Comparison of ENCODE assay signal across 8 mouse cellular contexts in genomic region chr1:55383114-55383773, GRCm38 (mm10). TPM values are rescaled to one million over a fixed set of nuclear protein-coding genes. Genes with fewer than 3 reads are reported as not detected.
A peak's percentile ranks its signal among the peaks of the same experiment; 100 is the strongest.
DNase-seq lines count a peak whose midpoint lies in the region; ATAC-seq lines count a peak whose summit lies in the region.

No protein-coding gene starts in this region.

- H3K27me3 ChIP-seq in heart, embryonic 11.5 days (ENCODE audit: control insufficient read depth, insufficient read depth, low read length) = no peaks in the 10 kb centered on the region
- no peaks in the 10 kb centered on the region for H3K27me3 ChIP-seq in midbrain, embryonic 13.5 days

- no peak overlapping the region for H3K4me2 ChIP-seq in heart, embryonic 11.5 days
- no peak overlapping the region for H3K4me2 ChIP-seq in midbrain, embryonic 13.5 days (replicated peaks)

- intact Hi-C loops in left cerebral cortex, postnatal 25 days (cut with DNase I) = loop anchor here (2.0 to 5.0 kb wide), 3 partner anchors 82 to 144 kb away; no protein-coding TSS in a partner anchor

- no peaks in the 10 kb centered on the region for H3K4me1 ChIP-seq in heart, embryonic 11.5 days (ENCODE audit: control insufficient read depth, insufficient read depth, low read length)
- H3K4me1 ChIP-seq in midbrain, embryonic 13.5 days (replicated peaks) = 0 out of 2 replicates have a peak, but pooled peaks cover 2% of the 10 kb centered on the region

- no peak for ATAC-seq in heart, embryonic 11.5 days (replicated peaks; ENCODE audit: insufficient number of reproducible peaks, low FRiP score, low TSS enrichment)
- peak; percentile 82 for ATAC-seq in inflammation-experienced regulatory T-cells, adult 6 months
- ATAC-seq in midbrain, embryonic 13.5 days = peak; percentile 92

- H3K27ac ChIP-seq in heart, embryonic 11.5 days (ENCODE audit: low read depth, low read length) = no peak overlapping the region
- no peak overlapping the region for H3K27ac ChIP-seq in midbrain, embryonic 13.5 days

- H3K9me3 ChIP-seq in heart, embryonic 11.5 days (replicated peaks; ENCODE audit: control insufficient read depth, low read length) = no peaks in the 10 kb centered on the region
- H3K9me3 ChIP-seq in midbrain, embryonic 13.5 days = no peaks in the 10 kb centered on the region

- H3K4me3 ChIP-seq in heart, embryonic 11.5 days (ENCODE audit: low read depth, low read length) = no peak overlapping the region
- no peak overlapping the region for H3K4me3 ChIP-seq in midbrain, embryonic 13.5 days (replicated peaks)

- peak; percentile 94 for DNase-seq in heart, adult 11 months
- peak; percentile 80 to 89 for DNase-seq in cerebellum, postnatal 25 days
- DNase-seq in gastrocnemius, adult 18-20 months (ENCODE audit: low spot score) = peak; percentile 77
- peak; percentile 67 to 85 for DNase-seq in left cerebral cortex, postnatal 25 days (ENCODE audit: low spot score in 2 of 2)
- DNase-seq in skeletal muscle tissue, adult 2 months (ENCODE audit: low read depth, low spot score) = peak; percentile 45

- WGBS in heart, embryonic 11.5 days (ENCODE audit: insufficient replicate concordance) = 15% methylated on average over 9 of the region's 9 CpGs
- WGBS in midbrain, embryonic 13.5 days = 10% methylated on average over 9 of the region's 9 CpGs

- H3K9ac ChIP-seq in heart, embryonic 11.5 days (ENCODE audit: low read depth, low read length) = no peak overlapping the region
- no peak overlapping the region for H3K9ac ChIP-seq in midbrain, embryonic 13.5 days (replicated peaks)

- H3K36me3 ChIP-seq in heart, embryonic 11.5 days (ENCODE audit: control insufficient read depth, insufficient read depth, low read length) = no peaks in the 10 kb centered on the region
- no peaks in the 10 kb centered on the region for H3K36me3 ChIP-seq in midbrain, embryonic 13.5 days

RNA-seq across cellular contexts. Expression of gene Boll, which starts 20.0 kb away (rescaled TPM):
- polyA plus RNA-seq in heart, embryonic 11.5 days (2014; fragmentation: Nextera tagmentation; extraction: Ambion mirVana) = 0.20 and 0.33 TPM in 2 replicates
- total RNA-seq in gastrocnemius, adult 18-20 months (2021) = under 1 TPM in 1 of 2 experiments, not detected in 1; 0.26 TPM
- polyA plus RNA-seq in inflammation-experienced regulatory T-cells, adult 6 months (2017; shearing (Covaris generic)) = 1 to 10 TPM in 1 of 3 experiments, under 1 TPM in 1, not detected in 1; 0.70 to 1.0 TPM
- total RNA-seq in left cerebral cortex, postnatal 25 days (2021) = under 1 TPM in 1 of 2 experiments, not detected in 1; 0.41 TPM
- polyA plus RNA-seq in midbrain, embryonic 13.5 days (2015; fragmentation: Nextera tagmentation; extraction: Ambion mirVana) = 0.55 and 0.62 TPM in 2 replicates

RNA-seq across cellular contexts. Expression of gene Plcl1, which starts 22.5 kb away (rescaled TPM):
- 0.70 and 1.1 TPM in 2 replicates for polyA plus RNA-seq in heart, embryonic 11.5 days (2014; fragmentation: Nextera tagmentation; extraction: Ambion mirVana)
- total RNA-seq in gastrocnemius, adult 18-20 months (2021) = 1 to 10 TPM; 4.6 to 6.2 TPM
- 1 to 10 TPM in 2 of 3 experiments, under 1 TPM in 1; 0.49 to 3.0 (median 2.5) TPM for polyA plus RNA-seq in inflammation-experienced regulatory T-cells, adult 6 months (2017; shearing (Covaris generic))
- total RNA-seq in left cerebral cortex, postnatal 25 days (2021) = 10 to 100 TPM; 23.1 to 25.4 TPM
- 3.5 and 3.7 TPM in 2 replicates for polyA plus RNA-seq in midbrain, embryonic 13.5 days (2015; fragmentation: Nextera tagmentation; extraction: Ambion mirVana)
